Mouse (Mus musculus): ENCODE data around the gene Tatdn2. TPM values are rescaled to one million over a fixed set of nuclear protein-coding genes. Genes with fewer than 3 reads are reported as not detected.
A peak's percentile ranks its signal among the peaks of the same experiment; 100 is the strongest.

Gene Tatdn2
- polyA plus RNA-seq, 1 experiment from 2014 or later: 1.3 TPM

DNA sequence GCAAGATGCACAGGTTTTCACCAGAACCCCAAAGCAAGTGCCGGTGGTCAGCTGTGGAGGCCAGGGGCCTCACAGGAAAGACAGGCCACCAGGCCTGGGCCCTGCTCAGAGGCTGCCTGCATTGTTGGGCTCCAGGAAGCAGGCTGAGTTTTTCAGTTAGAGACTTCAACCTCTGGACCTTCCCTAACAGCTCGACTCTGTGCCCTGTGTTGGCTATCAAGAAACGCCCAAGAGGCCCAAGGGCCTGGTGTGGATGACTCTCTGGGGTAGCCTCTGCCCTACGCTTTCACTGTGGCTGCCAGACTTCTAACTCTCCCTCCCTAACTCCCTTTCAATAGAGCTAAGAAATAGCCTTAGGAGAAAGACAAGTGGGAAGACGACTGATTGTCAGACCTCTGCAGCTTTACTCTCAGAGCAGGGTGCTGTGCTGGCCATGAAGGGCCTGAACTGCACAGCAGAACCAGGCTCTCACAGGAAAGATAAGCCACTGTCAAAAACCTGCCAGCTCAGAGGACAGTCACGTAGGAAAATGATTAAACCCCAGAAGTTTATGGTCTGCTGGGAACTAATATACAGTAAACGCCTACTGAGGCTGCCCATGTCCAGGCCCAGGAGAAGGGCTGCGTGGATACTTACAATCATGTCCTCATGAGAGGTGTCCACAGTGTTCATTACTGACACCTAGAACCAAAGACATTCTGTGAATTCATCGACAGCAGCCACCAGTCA, 40.6 kb downstream of the Tatdn2 start:
- Histone ChIP-seq H3K9me3 (no peaks in the 10 kb centered on the region), H3K27ac (no peak overlapping the region), H3K36me3 (peaks cover 61% of the 10 kb centered on the region), H3K27me3 (no peaks in the 10 kb centered on the region), H3K4me2 (replicated peaks) (no peak overlapping the region), H3K9ac (no peak overlapping the region), H3K4me3 (no peak overlapping the region), H3K4me1 (peaks cover 9% of the 10 kb centered on the region)
- WGBS: 89% methylated on average over 9 of the region's 9 CpGs
- ATAC-seq (ENCODE audit: low FRiP score, low read depth): no peak

DNA sequence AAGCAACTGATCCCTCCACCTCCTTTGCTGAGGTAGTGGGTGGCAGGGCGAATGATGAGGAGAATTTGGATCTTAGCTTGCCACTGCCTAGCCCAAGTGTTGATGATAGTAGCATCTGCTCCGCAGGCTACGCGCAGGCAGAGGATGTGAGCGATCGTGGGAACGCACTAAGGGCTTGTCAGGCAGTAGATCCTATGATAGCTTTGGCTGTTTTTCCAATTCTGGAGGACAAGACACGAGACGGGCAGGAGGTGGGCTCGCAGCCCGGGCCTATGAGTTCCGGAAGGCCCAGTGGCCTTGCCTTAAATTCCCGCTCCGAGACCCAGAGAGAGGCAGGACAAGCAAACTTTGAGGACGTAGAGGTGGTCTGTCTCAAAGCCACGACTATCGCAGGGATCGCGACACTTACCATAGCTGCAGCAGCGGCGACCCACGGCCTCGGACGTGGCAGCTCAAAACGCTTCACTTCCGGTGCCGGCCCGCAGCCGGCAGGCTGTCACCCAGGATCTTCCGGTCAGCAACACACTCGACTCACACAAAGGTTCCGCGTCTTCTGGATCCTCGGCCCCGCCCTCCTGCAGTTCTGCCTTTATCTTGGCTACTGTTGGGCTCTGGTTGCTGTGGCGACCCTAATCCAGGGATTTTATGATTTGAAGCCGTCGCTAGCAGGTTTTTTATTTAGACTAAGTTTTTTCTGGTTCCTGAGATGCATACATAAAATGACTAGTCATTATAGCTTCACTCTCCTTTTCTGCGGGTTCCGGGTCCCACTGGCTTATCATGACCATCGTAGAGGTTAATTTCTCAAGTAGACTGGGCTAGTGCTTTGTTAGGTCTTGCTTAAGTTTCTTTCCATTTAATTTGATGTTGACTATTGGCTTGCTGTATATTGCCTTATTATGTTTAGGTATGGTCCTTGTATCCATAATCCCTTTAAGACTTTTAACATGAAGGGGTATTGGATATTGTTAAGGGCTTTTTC, 43.7 kb downstream of the Tatdn2 start, which contains the start of gene Sec13:
Gene Sec13 (minus strand): TSS at position 508 of the 982 bp plus-strand sequence.
- 7% methylated on average over 41 of the region's 41 CpGs for WGBS
- peak; percentile 88 for ATAC-seq (ENCODE audit: low FRiP score, low read depth)
- no peaks in the 10 kb centered on the region for H3K27me3 ChIP-seq
- H3K36me3 ChIP-seq: peaks cover 31% of the 10 kb centered on the region
- H3K4me1 ChIP-seq: peaks cover 9% of the 10 kb centered on the region
- H3K27ac ChIP-seq: peak within 1 kb of the TSS; percentile 69
- no peaks in the 10 kb centered on the region for H3K9me3 ChIP-seq
- H3K9ac ChIP-seq: peak within 1 kb of the TSS; percentile 95
- H3K4me3 ChIP-seq: peak within 1 kb of the TSS; percentile 97
- peak within 1 kb of the TSS; percentile 89 for H3K4me2 ChIP-seq (replicated peaks)

DNA sequence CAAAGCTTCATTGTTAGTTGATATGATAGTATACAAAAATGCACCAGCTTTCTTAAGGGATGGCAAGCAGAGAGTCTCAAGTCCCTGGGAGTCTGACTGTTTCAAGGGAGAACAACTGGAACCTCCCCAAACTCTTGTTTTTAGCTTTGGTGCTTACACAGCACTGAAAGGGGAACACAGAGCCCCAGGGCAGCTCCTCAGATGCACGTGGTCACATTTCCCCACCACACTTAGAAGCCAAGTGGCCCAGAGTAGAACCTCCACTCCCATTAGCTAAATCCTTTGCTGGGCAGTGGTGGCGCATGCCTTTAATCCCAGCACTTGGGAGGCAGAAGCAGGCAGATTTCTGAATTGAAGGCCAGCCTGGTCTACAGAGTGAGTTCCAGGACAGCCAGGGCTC, 44.6 kb downstream of the Tatdn2 start:
- Histone ChIP-seq H3K4me1 (peaks cover 9% of the 10 kb centered on the region), H3K9ac (no peak overlapping the region), H3K27me3 (peaks cover 8% of the 10 kb centered on the region; the same call in 1 of the 2 replicates), H3K4me2 (replicated peaks) (no peak overlapping the region), H3K27ac (no peak overlapping the region), H3K36me3 (peaks cover 22% of the 10 kb centered on the region), H3K4me3 (no peak overlapping the region), H3K9me3 (no peaks in the 10 kb centered on the region)
- ATAC-seq (ENCODE audit: low FRiP score, low read depth): no peak
- WGBS: 67% methylated on average over 2 of the region's 2 CpGs

DNA sequence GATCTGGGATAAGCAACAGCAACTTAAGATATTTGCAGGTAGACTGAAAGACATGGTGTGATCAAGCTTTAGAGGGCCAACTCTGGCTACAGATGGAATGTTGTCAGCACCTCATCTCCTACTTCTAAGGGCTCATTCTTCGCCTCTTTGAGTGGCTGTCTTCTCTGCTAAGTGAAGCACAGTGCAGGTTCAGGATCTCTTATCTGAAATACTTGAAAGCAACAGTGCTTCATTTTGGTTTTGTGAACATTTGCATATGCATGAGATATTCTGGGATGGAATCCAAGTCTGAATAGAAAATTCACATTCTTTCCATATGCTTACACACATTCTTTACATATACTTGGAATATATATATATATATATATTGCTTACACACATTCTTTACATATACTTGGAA, 45.5 kb downstream of the Tatdn2 start:
- H3K36me3 ChIP-seq: peaks cover 14% of the 10 kb centered on the region
- 91% methylated on average over 1 of the region's 1 CpGs for WGBS
- no peak overlapping the region for H3K4me2 ChIP-seq (replicated peaks)
- ATAC-seq (ENCODE audit: low FRiP score, low read depth): no peak
- H3K27me3 ChIP-seq: peaks cover 12% of the 10 kb centered on the region
- H3K9ac ChIP-seq: no peak overlapping the region
- no peaks in the 10 kb centered on the region for H3K9me3 ChIP-seq
- peaks cover 9% of the 10 kb centered on the region for H3K4me1 ChIP-seq
- no peak overlapping the region for H3K4me3 ChIP-seq
- H3K27ac ChIP-seq: no peak overlapping the region

DNA sequence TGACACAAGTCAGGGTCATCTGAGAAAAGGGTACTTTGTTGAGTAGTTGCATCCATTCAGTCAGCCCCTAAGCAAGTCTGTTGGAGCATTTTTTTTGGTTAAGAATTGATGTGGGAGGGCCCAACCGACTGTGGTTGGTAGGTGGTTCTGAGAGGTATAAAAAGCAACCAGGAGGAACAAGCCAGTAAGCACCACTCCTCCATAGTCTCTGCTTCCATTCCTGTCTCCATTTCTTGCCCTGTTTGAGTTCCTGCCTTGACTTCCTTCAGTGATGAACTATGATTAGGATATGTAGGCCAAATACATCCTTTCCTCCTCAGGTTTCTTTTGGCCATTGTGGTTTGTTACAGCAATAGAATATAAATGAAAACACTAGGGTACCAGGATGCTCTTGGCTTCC, 46.3 kb downstream of the Tatdn2 start:
- Histone ChIP-seq H3K9me3 (no peaks in the 10 kb centered on the region), H3K4me3 (no peak overlapping the region), H3K27ac (no peak overlapping the region), H3K4me1 (peaks cover 9% of the 10 kb centered on the region), H3K36me3 (peaks cover 6% of the 10 kb centered on the region), H3K9ac (no peak overlapping the region), H3K27me3 (peaks cover 18% of the 10 kb centered on the region), H3K4me2 (replicated peaks) (no peak overlapping the region)
- WGBS: 48% methylated on average over 1 of the region's 1 CpGs
- no peak for ATAC-seq (ENCODE audit: low FRiP score, low read depth)

DNA sequence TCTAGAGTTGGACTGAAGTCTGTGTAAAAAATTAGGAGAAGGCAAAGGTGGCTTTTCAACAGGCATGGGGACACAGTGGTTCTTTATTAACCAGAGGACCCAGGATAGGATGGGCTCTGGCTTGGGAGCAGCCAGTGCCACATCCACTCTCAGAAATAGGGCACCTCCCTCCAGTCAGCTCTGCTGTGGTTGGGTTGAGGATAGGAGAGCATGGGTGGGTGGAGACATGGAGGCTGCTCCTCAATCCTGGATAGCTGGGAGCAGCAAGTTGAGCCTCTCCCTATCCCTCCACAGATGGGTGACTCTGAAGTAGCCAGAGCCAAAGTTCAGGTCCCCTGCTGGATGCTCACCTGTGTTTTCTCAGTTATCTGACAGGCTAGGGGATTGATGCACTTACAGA, 48.3 kb downstream of the Tatdn2 start:
- Histone ChIP-seq H3K27me3 (peaks cover 37% of the 10 kb centered on the region), H3K9ac (no peak overlapping the region), H3K4me3 (no peak overlapping the region), H3K36me3 (no peaks in the 10 kb centered on the region), H3K4me1 (no peaks in the 10 kb centered on the region), H3K4me2 (replicated peaks) (no peak overlapping the region), H3K9me3 (no peaks in the 10 kb centered on the region), H3K27ac (no peak overlapping the region)
- no peak for ATAC-seq (ENCODE audit: low FRiP score, low read depth)

DNA sequence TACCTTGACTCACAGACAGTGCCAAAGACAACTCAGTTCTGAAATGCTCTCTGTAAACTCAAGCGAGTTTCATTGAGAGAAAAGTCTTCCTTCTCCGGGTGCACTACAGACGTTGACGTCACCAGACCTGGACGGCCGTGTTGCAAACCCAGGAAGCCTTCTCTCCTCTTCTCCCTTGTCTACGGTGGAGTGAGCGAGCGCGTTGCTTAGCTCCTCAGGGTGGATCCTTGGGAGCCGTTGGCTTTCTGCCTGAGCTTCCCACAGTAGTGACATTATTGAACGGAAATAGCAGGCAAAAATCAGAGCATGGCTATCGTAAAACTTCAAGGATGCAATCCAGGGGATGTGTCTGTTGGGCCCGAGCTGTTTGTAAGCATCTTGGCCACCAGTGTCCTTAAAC, 50.4 kb downstream of the Tatdn2 start:
- no peak overlapping the region for H3K9ac ChIP-seq
- H3K27me3 ChIP-seq: peaks cover 39% of the 10 kb centered on the region
- no peaks in the 10 kb centered on the region for H3K4me1 ChIP-seq
- no peak overlapping the region for H3K4me2 ChIP-seq (replicated peaks)
- ATAC-seq (ENCODE audit: low FRiP score, low read depth): no peak
- WGBS: 77% methylated on average over 14 of the region's 14 CpGs
- no peaks in the 10 kb centered on the region for H3K9me3 ChIP-seq
- no peak overlapping the region for H3K27ac ChIP-seq
- H3K4me3 ChIP-seq: no peak overlapping the region
- H3K36me3 ChIP-seq: no peaks in the 10 kb centered on the region

DNA sequence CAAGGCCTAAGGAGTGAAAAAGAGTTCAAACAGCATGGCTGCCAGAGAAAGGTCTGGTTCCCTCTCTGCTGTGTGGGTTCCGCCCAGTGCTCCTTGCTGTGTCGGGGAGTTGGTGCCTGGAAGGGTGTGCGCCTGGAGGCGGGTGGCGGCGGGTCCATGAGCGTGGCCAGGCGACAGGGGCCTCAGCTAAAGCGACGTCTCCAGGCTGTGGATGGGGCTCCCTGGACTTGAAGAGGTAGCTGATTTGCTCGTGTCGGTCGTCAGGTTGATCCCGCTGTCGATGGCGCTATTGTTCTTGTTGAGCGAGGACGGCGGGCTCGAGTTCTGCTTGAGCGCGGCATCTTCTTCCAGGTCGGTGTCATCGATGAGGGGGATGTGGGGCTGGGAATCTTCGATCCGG, 51.5 kb downstream of the Tatdn2 start:
- peaks cover 39% of the 10 kb centered on the region for H3K27me3 ChIP-seq
- ATAC-seq (ENCODE audit: low FRiP score, low read depth): no peak
- no peaks in the 10 kb centered on the region for H3K9me3 ChIP-seq
- no peaks in the 10 kb centered on the region for H3K4me1 ChIP-seq
- no peak overlapping the region for H3K4me3 ChIP-seq
- no peak overlapping the region; the same call in 1 of the 2 replicates for H3K9ac ChIP-seq
- WGBS: 38% methylated on average over 26 of the region's 26 CpGs
- H3K4me2 ChIP-seq (replicated peaks): peak overlapping the region; percentile 23; the same call in 1 of the 2 replicates
- no peaks in the 10 kb centered on the region for H3K36me3 ChIP-seq
- H3K27ac ChIP-seq: no peak overlapping the region

DNA sequence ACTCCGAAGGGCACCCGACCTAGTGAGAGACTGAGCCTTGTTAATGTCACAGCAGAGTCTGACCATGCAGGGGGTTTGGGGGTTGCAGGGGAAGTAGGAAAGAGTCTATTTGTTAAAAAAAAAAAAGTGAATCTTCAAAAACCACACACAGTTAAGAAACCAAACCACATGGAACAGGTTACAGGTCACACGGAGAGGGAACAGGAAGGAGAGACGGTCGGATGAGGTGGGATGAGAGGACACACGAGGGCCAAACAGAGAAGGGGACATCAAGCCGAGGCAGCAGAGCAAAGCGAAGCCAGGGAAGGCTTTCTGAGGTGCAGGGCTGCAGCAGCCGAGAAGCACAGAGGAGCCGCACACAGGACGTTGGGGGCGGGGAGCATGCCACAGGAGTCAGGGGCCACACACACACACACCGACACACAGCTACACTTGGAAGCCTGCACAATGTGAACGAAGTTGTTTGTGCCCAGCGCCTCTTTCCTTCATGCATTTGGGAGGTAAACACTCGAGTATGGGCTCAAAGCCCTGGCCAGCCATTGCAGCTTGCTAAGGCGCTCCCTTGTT, 52.4 kb downstream of the Tatdn2 start:
- Histone ChIP-seq H3K27ac (no peak overlapping the region), H3K36me3 (no peaks in the 10 kb centered on the region), H3K9ac (no peak overlapping the region), H3K9me3 (no peaks in the 10 kb centered on the region), H3K4me3 (no peak overlapping the region), H3K4me1 (no peaks in the 10 kb centered on the region), H3K4me2 (replicated peaks) (no peak overlapping the region), H3K27me3 (peaks cover 39% of the 10 kb centered on the region)
- no peak for ATAC-seq (ENCODE audit: low FRiP score, low read depth)
- WGBS: 60% methylated on average over 17 of the region's 17 CpGs

Small RNAs within 50 kb of the gene (microRNA-seq; reads per million reads assigned to microRNA genes)
- gene Mir7042: 0.70 reads per million

Other genes with a start within 250 kb of the Tatdn2 start
- 6.5 and 6.6 TPM in 2 replicates for gene Il17re, start 238.6 kb upstream of the Tatdn2 start, polyA plus RNA-seq (2015; fragmentation: Nextera tagmentation; extraction: Ambion mirVana)
- gene Il17rc, start 225.6 kb upstream of the Tatdn2 start, polyA plus RNA-seq (2015; fragmentation: Nextera tagmentation; extraction: Ambion mirVana): 9.9 and 10.5 TPM in 2 replicates
- gene Creld1, start 213.8 kb upstream of the Tatdn2 start, polyA plus RNA-seq (2015; fragmentation: Nextera tagmentation; extraction: Ambion mirVana): 14.9 and 17.1 TPM in 2 replicates
- gene Prrt3, start 195.1 kb upstream of the Tatdn2 start, polyA plus RNA-seq (2015; fragmentation: Nextera tagmentation; extraction: Ambion mirVana): 0.94 and 1.2 TPM in 2 replicates
- 94.0 and 98.4 TPM in 2 replicates for gene Emc3, start 165.4 kb upstream of the Tatdn2 start, polyA plus RNA-seq (2015; fragmentation: Nextera tagmentation; extraction: Ambion mirVana)
- 11.6 and 11.7 TPM in 2 replicates for gene Fancd2, start 165.4 kb upstream of the Tatdn2 start, polyA plus RNA-seq (2015; fragmentation: Nextera tagmentation; extraction: Ambion mirVana)
- gene Fancd2os, start 96.3 kb upstream of the Tatdn2 start, polyA plus RNA-seq (2015; fragmentation: Nextera tagmentation; extraction: Ambion mirVana): not detected in 2 replicates
- gene Brk1, start 92.3 kb upstream of the Tatdn2 start, polyA plus RNA-seq (2015; fragmentation: Nextera tagmentation; extraction: Ambion mirVana): 232 and 239 TPM in 2 replicates
- gene Vhl, start 73.1 kb upstream of the Tatdn2 start, polyA plus RNA-seq (2015; fragmentation: Nextera tagmentation; extraction: Ambion mirVana): 56.5 and 56.6 TPM in 2 replicates
- gene Irak2, start 58.6 kb upstream of the Tatdn2 start, polyA plus RNA-seq (2015; fragmentation: Nextera tagmentation; extraction: Ambion mirVana): 3.4 and 3.6 TPM in 2 replicates
- 0.65 TPM in 1 of 2 replicates, not detected in the other for gene Ghrl, start 22.8 kb downstream of the Tatdn2 start, polyA plus RNA-seq (2015; fragmentation: Nextera tagmentation; extraction: Ambion mirVana)
- 321 and 322 TPM in 2 replicates for gene Sec13, start 43.7 kb downstream of the Tatdn2 start, polyA plus RNA-seq (2015; fragmentation: Nextera tagmentation; extraction: Ambion mirVana)